Mouse (Mus musculus) adrenal gland, postnatal 4 days (tissue): ENCODE results near the gene Lsm14b. TPM values are rescaled to one million over a fixed set of nuclear protein-coding genes. Genes with fewer than 3 reads are reported as not detected.

ENCODE experiments used
- DNase-seq, 2 experiments: peaks; one replicate each; pipeline ENCODE4 v3.0.0; 2021 to 2022; ENCODE audit warnings: low spot score in 2 of 2, mixed read lengths in 2 of 2
- long read RNA-seq, 2 experiments: library from polyadenylated mRNA; stranded (forward); transcript quantifications; one replicate each; pipeline ENCODE4 v2.0.0; 2021
- total RNA-seq, 2 experiments: library from RNA; stranded (reverse); gene quantifications; 2 replicates each; pipeline ENCODE4 v1.2.3; 2021

Lsm14b gene
- 10 to 100 TPM; 45.3 to 47.4 TPM for total RNA-seq
- long read RNA-seq, experiment 1, partial matches to known transcripts: 6 of 6 reads
- long read RNA-seq, experiment 1, other reads (novel, unspliced or antisense): 0 of 6 reads
- long read RNA-seq, experiment 2, partial matches to known transcripts: 2 of 6 reads
- long read RNA-seq, experiment 2, other reads (novel, unspliced or antisense): 3 of 6 reads

GRCm38 (mm10) chr2:180024401-180025098 is at the start of gene Lsm14b:
Lsm14b (plus strand) TSS chr2:180024987.
- DNase-seq: peak; percentile 99 to 100

DNA sequence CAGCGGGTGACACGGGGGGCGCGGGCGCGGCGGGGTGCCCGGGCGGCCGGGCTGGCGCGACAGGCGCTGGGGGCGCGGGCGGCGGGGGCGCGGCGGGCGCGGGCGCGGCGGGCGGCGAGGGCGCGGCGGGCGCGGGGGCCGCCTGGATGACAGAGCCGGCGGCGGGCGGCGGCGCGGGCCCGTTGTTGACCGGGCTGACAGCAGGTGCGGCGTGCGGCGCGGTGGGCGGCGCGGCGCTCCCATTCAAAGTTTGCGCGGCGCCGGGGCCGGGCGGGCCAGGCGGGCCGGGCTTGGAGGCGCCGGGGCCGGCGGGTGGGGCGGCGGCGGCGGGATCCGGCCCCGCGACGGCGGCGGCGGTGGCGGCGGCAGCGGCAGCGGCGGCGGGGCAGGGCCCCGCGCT is 48.9 kb upstream of the Lsm14b start:
- DNase-seq: no peak

GRCm38 (mm10) chr2:179976295-179976627 is 48.5 kb upstream of the Lsm14b start:
- DNase-seq: no peak

- peak; percentile 77 to 83 for DNase-seq
These were observed 48.0 kb upstream of the Lsm14b start, which contains the start of gene Taf4 for GRCm38 (mm10) chr2:179976628-179977343. Taf4 (minus strand) TSS chr2:179976646.

DNA sequence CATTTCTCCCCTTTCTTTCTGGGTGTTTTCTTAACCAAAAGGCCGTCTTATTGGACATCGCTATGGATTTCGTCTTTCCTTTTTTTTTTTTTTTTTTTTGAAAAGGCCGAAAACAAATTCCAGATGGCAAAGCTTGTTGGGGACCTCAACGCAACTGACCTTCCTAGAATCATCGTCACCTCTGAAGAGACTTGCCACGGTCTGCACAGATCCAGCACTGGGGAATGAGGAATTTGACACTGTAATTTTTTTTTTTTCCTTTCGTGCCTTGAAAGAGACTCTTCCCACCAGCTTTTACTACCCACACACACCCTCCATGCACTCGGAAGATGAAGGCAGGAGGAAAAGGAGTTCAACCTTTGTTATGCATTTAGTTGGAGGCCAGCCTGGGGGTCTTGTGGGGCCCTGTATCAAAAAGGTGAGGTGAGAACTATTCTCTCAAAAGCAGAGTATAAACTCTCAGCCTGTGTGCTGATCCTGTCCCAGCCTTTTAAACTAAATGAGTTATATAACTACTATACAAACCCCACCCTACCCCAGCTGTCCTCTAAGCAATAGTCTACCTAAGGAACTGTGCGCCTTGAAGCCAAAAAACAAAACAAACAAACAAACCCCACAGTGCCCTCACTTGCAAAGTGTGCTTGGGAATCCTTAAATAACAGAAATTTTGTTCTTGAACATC is 47.3 kb upstream of the Lsm14b start:
- no peak for DNase-seq

DNA sequence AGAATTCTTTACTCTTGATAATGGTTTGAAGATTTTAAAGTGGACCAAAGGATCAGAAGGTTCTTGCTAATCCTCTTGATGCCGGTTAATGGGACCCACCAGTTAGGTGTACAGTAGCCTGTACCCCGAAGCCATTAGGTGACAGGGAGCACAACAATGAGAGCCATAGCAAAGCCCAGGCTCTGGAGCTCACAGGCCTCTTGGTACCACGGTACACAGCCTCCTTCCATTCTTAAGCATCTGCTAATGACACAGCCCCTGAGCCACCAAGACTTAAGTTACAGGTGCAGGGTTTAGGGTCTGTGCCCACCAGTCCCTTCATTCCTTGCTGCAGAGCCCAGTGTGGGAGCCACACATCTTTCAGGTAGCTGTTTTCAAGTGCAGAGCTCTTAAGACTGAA is 46.5 kb upstream of the Lsm14b start:
- DNase-seq: no peak

DNA sequence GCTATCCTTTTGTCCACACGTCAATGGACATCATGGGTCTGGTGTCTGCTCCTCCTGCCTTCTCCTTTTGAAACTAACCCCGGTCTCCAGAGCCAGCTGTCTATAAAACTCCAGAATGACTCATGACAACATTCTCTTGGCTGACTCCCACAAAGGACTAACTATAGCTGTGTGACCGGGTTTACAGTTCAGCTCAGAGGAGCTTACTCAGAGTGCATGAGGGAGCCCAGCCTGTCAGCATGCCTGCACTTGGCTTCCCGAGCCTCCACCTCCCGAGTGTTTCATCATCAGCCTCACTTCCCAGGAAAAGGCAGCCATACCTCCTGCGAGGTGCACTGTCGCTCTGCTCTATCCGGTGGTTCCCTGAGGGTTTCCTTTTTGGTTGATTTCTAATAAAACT is 45.0 kb upstream of the Lsm14b start:
- DNase-seq: no peak

DNA sequence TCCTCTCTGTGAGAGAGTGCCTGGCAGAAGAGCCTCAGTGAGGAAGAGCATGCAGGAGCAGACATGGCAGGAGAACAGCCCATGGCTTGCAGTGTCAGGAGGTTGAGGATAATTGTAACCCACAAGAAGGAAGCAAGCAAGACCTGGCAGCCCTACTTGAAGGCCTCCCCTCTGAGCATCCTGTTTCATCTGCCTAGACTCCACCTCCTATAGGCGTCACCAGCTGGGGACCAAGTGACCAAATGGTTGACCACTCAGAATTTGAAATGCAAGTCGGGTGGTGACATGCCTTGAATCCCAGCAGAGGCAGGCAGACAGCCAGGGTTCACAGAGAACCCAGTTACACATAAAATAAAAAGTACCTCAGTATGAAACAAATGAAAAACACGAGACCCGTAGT is 44.2 kb upstream of the Lsm14b start:
- no peak for DNase-seq

- no peak for DNase-seq
These were observed 42.1 kb upstream of the Lsm14b start for GRCm38 (mm10) chr2:179982715-179983114.

GRCm38 (mm10) chr2:179984830-179985229 is 40.0 kb upstream of the Lsm14b start:
- DNase-seq: no peak

DNA sequence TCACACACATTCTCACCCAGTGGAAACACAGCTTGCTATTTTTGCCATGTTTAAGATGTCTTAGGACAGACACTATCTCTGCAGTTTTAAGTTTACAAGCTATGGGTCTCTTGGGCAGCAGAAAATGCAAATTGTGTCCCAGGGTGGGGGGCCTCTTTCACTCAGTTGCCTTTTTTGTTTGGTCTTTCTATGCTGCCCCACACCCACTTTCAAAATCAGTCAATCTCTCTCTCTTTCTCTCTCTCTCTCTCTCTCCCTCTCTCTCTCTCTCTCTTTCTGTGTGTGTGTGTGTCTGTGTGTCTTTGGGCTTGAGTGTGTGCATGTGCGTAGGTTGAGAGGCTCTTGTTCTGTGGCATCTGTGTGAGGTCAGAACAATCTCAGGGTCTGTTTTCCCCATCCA is 39.1 kb upstream of the Lsm14b start:
- no peak for DNase-seq

GRCm38 (mm10) chr2:179986437-179987022 is 38.3 kb upstream of the Lsm14b start:
- no peak for DNase-seq

- no peak for DNase-seq
These were observed 35.7 kb upstream of the Lsm14b start for GRCm38 (mm10) chr2:179989098-179989497.

- no peak for DNase-seq
These were observed 31.7 kb upstream of the Lsm14b start for GRCm38 (mm10) chr2:179993071-179993470.

- no peak for DNase-seq
These were observed 26.4 kb upstream of the Lsm14b start for GRCm38 (mm10) chr2:179998431-179998830.

GRCm38 (mm10) chr2:180001635-180002034 is 23.2 kb upstream of the Lsm14b start:
- DNase-seq: no peak

DNA sequence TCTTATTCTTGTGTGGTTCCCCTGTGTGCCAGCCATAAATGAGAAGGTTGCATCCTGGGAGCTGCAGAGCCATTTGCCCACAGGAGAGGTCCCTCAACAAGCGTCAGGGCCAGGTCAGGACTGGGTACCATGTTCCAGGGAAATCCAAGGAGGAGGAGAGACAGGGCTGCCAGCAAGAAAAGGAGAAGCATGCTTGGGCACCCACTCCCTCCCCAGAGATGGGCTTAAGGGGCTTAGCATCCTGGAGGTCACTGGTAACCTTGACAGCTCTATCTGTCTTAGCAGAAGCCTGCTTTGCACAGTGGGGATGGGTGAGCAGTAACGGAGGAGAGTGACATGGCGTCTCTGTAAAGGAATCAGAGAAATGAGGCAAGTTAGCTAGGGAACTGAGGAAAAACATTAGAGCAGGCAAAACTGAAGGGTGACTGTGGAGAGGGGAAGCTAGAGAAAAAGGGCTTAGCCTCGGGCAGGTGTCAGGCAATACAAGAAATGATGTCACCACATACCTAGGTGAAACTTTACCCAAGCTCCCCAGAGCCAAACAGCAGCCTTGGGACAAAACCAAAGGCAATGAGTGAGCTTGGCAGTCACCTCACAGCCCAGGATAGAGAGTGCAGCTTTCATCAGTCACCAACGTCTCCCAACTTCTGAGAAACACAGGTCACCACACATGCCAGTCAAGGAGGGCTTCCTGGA is 19.0 kb upstream of the Lsm14b start:
- no peak for DNase-seq

DNA sequence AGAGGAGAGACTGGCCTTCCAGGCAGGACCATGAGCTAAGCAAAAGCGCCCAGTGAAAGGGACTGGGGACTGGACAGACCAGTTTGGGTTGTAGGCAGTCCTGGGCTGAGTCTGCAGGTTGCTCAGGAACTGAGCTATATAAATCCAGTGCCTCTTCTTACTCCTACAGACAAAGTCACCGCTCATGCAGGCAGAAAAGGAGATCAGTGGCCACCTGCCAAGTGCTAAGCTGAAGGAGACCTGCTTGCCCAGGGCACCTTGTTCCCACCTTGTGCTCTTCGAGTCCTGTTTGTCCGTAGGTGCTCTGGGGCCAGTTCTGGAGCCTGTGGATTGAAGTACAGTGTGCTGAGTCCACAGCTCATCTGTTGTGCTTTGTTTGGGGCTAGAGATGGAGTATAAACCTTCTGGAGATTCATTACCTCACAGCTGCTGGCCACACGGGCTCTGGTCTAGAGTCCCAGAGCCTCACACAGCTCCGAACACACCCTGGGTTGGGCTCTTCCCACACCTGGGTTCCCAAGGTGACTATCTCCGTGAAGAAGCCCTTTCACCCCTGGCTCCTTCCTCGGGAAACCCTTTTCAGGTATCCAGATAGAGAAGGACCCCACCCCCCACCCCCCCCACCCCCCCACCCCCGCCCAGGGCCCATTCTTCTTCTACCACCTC is 18.3 kb upstream of the Lsm14b start:
- no peak for DNase-seq

- no peak for DNase-seq
These were observed 14.1 kb upstream of the Lsm14b start for GRCm38 (mm10) chr2:180010686-180011085.

DNA sequence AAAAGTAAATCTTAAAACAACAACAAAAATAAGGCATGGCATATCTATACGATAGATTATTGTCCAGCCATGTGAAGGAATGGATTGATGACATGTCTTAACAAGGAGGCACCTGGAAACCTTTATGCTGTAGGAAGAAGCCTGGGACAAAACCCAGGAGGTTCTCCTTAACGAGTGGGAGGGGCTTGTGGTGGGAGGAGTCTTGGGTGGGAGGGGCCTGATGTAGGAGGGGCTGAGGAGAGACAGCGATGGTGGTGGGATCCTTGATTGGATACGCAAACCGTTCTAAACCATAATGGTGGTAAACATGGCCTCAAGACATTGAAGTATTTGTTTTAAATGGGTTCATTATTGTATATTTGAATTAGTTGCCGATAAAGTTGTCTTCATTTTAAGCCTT is 13.4 kb upstream of the Lsm14b start:
- DNase-seq: no peak
